Mouse (Mus musculus) erythroblast, embryonic 14.5 days (primary cell): ENCODE data around the gene Amotl1. TPM values are rescaled to one million over a fixed set of nuclear protein-coding genes. Genes with fewer than 3 reads are reported as not detected.

ENCODE experiments used
- H3K27me3 ChIP-seq: 2 replicates; pipeline ENCODE4 v1.6.1; 2012; ENCODE audit warnings: inconsistent platforms; ENCODE audit not compliant: control insufficient read depth
- H3K36me3 ChIP-seq: 2 replicates; pipeline ENCODE4 v1.6.1; 2012; ENCODE audit warnings: mild to moderate bottlenecking, inconsistent platforms; ENCODE audit not compliant: control insufficient read depth
- H3K4me1 ChIP-seq: 2 replicates; pipeline ENCODE4 v1.6.1; 2012; ENCODE audit warnings: inconsistent platforms; ENCODE audit not compliant: control insufficient read depth
- H3K4me3 ChIP-seq: replicated peaks from 2 replicates; pipeline ENCODE3; 2012; ENCODE audit warnings: moderate library complexity, mild to moderate bottlenecking, inconsistent platforms
- H3K9me3 ChIP-seq: 2 replicates; pipeline ENCODE4 v1.6.1; 2012; ENCODE audit warnings: low read length, inconsistent platforms, mixed read lengths; ENCODE audit not compliant: control insufficient read depth
- GATA1 ChIP-seq: IDR thresholded peaks from 2 replicates; pipeline ENCODE4 v1.6.1; 2012; ENCODE audit warnings: low read length, inconsistent platforms, mixed read lengths
- TAL1 ChIP-seq: IDR thresholded peaks from 3 replicates; pipeline ENCODE4 v1.6.1; 2012; ENCODE audit warnings: low read length, inconsistent platforms, mixed read lengths
- polyA plus RNA-seq: library from polyadenylated mRNA; stranded (reverse); fragments of >175 nt; gene quantifications from 2 replicates; pipeline ENCODE4 v1.2.3, GENCODE M21; 2012

Gene Amotl1
- polyA plus RNA-seq, 1 experiment, result 0.11 TPM

DNA sequence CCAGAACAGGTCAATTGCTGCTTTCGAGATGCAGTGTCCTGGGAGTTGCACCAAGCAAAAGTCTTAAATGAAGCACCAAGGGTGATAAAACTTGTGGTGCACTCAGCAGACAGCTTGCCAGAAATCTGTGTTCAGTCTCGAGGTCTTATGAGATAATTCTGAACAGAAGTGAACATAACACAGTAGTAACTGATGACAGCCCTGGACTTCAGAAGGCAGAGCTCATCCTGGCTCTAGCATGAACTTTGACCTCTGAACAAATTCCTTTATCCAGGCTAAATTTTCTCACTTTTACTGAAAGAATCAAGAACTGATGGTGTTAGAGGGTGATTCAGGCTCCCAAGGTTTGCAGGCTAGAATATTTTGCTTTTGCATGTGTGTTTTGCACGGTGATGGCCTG lies 1.2 kb upstream of the Amotl1 start:
- Histone ChIP-seq H3K4me1 (no peaks in the 10 kb centered on the region), H3K36me3 (no peaks in the 10 kb centered on the region), H3K9me3 (no peaks in the 10 kb centered on the region), H3K4me3 (no peak overlapping the region), H3K27me3 (no peaks in the 10 kb centered on the region; the same call in 1 of the 2 replicates)
- no peak for TF ChIP-seq GATA1
- TF ChIP-seq TAL1, result no peak

GRCm38 (mm10) chr9:14643328-14643727 lies 1.5 kb downstream of the Amotl1 start:
- no peak overlapping the region for H3K4me3 ChIP-seq
- H3K4me1 ChIP-seq, result no peaks in the 10 kb centered on the region
- H3K36me3 ChIP-seq, result no peaks in the 10 kb centered on the region
- no peaks in the 10 kb centered on the region for H3K9me3 ChIP-seq
- no peaks in the 10 kb centered on the region; the same call in 1 of the 2 replicates for H3K27me3 ChIP-seq
- TF ChIP-seq TAL1, result no peak
- TF ChIP-seq GATA1, result no peak

DNA sequence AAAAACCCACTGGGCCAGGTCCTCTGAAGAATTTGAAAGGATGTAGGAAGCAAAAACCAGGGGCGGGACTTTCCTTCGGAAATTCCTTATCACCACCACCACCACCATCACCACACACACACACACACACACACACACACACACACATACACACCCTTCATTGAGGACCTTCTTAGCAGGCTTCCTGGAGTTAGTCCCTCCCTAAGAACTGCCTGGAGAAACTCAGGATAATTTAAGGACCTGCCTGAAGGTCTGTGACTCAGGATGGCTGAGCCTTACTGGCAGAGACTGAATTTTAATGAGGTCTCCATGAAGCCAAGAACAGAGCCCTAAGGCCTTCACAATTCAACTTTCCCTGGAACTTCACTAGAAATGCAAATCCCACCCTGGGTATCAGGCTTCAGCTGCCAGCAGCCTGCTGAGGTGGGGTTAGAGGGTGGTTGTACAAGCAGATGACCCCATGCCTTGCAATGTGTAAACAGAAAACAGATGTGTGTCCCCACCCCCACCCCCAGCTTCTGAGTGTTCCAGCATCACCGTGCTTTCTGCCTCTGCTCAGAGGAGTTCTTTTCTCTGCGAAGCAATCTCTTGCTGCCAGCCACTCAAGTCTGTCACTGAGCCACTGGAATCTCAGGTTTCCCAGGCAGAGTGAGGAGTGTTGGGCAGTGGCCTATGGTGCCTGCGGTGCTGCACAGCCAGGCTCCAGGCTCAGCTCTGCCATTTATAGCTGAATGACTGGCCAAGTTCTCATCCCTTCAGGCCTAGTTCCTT lies 2.4 kb downstream of the Amotl1 start:
- H3K36me3 ChIP-seq, result no peaks in the 10 kb centered on the region
- H3K27me3 ChIP-seq, result no peaks in the 10 kb centered on the region
- no peaks in the 10 kb centered on the region for H3K4me1 ChIP-seq
- H3K9me3 ChIP-seq, result no peaks in the 10 kb centered on the region
- no peak overlapping the region for H3K4me3 ChIP-seq
- TF ChIP-seq TAL1, result no peak
- no peak for TF ChIP-seq GATA1

DNA sequence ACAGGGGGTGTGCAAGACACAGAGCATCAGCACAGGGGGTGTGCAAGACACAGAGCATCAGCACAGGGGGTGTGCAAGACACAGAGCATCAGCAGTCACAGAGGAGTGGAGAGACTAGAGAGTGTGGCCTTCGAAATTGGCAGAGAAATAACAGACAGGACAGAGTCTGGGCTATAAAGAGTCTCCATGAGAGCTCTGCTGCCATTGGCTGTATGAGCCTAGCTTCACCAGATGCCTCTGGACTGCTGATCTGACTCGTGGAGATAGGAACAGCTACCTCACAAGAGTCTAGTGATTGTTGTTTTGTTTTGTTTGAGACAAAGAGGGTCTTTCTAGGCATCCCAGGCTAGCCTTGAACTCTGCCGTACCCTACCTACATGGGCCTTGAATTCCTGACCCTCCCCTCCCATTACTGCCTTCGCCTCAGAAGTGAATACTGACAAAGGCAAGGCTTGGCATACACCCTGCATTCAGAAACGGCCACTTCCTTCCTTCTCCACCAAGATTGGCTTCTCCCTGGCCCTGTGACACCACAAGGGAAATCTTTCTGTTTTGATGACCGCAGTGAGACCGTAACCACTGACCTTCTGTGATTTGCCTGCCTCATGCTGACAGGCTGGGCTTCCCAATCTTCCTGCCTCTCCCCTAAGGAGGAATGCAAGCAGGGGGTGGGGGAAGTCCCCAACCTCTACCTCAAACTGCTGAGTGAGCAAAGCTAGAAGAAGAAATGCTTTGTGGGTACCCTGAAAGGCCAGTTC lies 3.4 kb downstream of the Amotl1 start:
- TF ChIP-seq TAL1 (no peak), GATA1 (no peak)
- no peaks in the 10 kb centered on the region for H3K36me3 ChIP-seq
- H3K4me1 ChIP-seq, result no peaks in the 10 kb centered on the region
- no peaks in the 10 kb centered on the region for H3K27me3 ChIP-seq
- no peak overlapping the region for H3K4me3 ChIP-seq
- H3K9me3 ChIP-seq, result no peaks in the 10 kb centered on the region

DNA sequence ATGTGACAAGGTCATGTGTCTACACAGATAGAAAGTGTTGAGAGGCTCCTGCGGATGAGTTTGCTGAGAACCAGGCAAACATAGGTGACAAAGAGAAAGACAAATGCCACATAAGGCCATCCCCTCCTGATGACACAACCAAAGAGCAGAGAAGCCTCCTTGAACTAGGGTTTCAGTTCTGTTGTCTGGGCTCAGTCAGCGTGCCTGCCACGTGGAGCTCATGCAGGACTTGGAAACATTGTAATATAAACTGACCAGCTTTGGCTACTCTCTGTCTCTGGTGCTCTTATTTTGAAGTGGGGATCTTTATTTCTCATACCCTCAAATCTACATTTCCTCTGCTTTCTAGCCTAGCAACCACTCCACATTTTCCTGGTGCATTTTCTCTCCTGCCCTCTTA lies 8.6 kb downstream of the Amotl1 start:
- no peak for TF ChIP-seq TAL1
- TF ChIP-seq GATA1, result no peak
- Histone ChIP-seq H3K27me3 (peaks cover 6% of the 10 kb centered on the region), H3K36me3 (no peaks in the 10 kb centered on the region), H3K4me3 (no peak overlapping the region), H3K9me3 (no peaks in the 10 kb centered on the region), H3K4me1 (no peaks in the 10 kb centered on the region)

GRCm38 (mm10) chr9:14635551-14635950 lies 9.3 kb downstream of the Amotl1 start:
- Histone ChIP-seq H3K9me3 (no peaks in the 10 kb centered on the region), H3K4me1 (no peaks in the 10 kb centered on the region), H3K36me3 (no peaks in the 10 kb centered on the region), H3K4me3 (no peak overlapping the region), H3K27me3 (peaks cover 6% of the 10 kb centered on the region)
- no peak for TF ChIP-seq GATA1
- TF ChIP-seq TAL1, result no peak

- Histone ChIP-seq H3K27me3 (peaks cover 6% of the 10 kb centered on the region), H3K4me1 (no peaks in the 10 kb centered on the region)
- TF ChIP-seq GATA1 (no peak), TAL1 (no peak)
These were observed 10.7 kb downstream of the Amotl1 start for GRCm38 (mm10) chr9:14634155-14634554.

GRCm38 (mm10) chr9:14632365-14633163 lies 12.3 kb downstream of the Amotl1 start:
- Histone ChIP-seq H3K9me3 (no peaks in the 10 kb centered on the region), H3K4me3 (no peak overlapping the region), H3K27me3 (peaks cover 6% of the 10 kb centered on the region), H3K36me3 (no peaks in the 10 kb centered on the region), H3K4me1 (no peaks in the 10 kb centered on the region)
- TF ChIP-seq TAL1 (no peak), GATA1 (no peak)

More at GRCm38 (mm10) chr9:14634155-14634554, 10.7 kb downstream of the Amotl1 start:
- Histone ChIP-seq H3K9me3 (no peaks in the 10 kb centered on the region), H3K4me3 (no peak overlapping the region), H3K36me3 (no peaks in the 10 kb centered on the region)

DNA sequence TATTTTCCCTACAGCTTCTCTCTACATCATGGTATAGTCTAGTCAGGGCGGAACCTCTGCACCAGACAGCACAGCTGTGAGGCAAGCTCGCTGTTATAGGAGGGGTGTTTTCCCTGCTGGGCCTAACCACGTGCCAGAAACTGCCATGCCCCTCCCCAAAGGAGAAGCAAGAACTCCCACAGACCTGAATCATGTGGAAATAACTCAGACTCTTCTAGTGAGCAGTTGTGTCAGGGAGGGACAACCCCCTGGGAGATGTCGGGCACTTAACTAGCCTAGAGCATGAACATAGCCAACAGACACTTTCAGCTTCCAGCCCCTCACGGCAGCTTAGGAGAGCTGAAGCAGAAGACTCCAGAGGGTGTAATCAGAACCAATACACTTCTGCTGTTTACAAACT lies 13.1 kb downstream of the Amotl1 start:
- no peaks in the 10 kb centered on the region for H3K9me3 ChIP-seq
- H3K4me3 ChIP-seq, result no peak overlapping the region
- H3K27me3 ChIP-seq, result peaks cover 6% of the 10 kb centered on the region
- TF ChIP-seq TAL1, result no peak
- no peak for TF ChIP-seq GATA1
- H3K4me1 ChIP-seq, result no peaks in the 10 kb centered on the region
- no peaks in the 10 kb centered on the region for H3K36me3 ChIP-seq
